Mouse (Mus musculus): ENCODE results near the gene Adgrl3.
"Not testable (repeated sequence)": the region's sequence is repeated elsewhere in the genome, so short reads cannot be mapped to it uniquely, and the experiment has no call there.

The Adgrl3 gene

GRCm38 (mm10) chr5:81405582-81406143, 385.7 kb downstream of the Adgrl3 start:
- DNase-seq (ENCODE audit: low spot score): no peak

- DNase-seq (ENCODE audit: low spot score): no peak
Observed at GRCm38 (mm10) chr5:81417326-81417725, 397.4 kb downstream of the Adgrl3 start.

- DNase-seq (ENCODE audit: low spot score): no peak
Observed at GRCm38 (mm10) chr5:81427393-81427792, 407.5 kb downstream of the Adgrl3 start.

GRCm38 (mm10) chr5:81436375-81436774, 416.4 kb downstream of the Adgrl3 start:
- DNase-seq (ENCODE audit: low spot score): no peak

GRCm38 (mm10) chr5:81442150-81442549, 422.2 kb downstream of the Adgrl3 start:
- DNase-seq (ENCODE audit: low spot score): no peak

- no peak for DNase-seq (ENCODE audit: low spot score)
Observed at GRCm38 (mm10) chr5:81465971-81466370, 446.0 kb downstream of the Adgrl3 start.

- no peak for DNase-seq (ENCODE audit: low spot score)
Observed at GRCm38 (mm10) chr5:81474681-81475080, 454.7 kb downstream of the Adgrl3 start.

GRCm38 (mm10) chr5:81475406-81475805, 455.5 kb downstream of the Adgrl3 start:
- DNase-seq (ENCODE audit: low spot score): no peak

- DNase-seq (ENCODE audit: low spot score): no peak
Observed at GRCm38 (mm10) chr5:81475971-81476606, 456.2 kb downstream of the Adgrl3 start.

- no peak for DNase-seq (ENCODE audit: low spot score)
Observed at GRCm38 (mm10) chr5:81480911-81481310, 461.0 kb downstream of the Adgrl3 start.

GRCm38 (mm10) chr5:81483890-81484289, 464.0 kb downstream of the Adgrl3 start:
- no peak for DNase-seq (ENCODE audit: low spot score)

GRCm38 (mm10) chr5:81501076-81501475, 481.1 kb downstream of the Adgrl3 start:
- no peak for DNase-seq (ENCODE audit: low spot score)

- no peak for DNase-seq (ENCODE audit: low spot score)
Observed at GRCm38 (mm10) chr5:81518720-81519496, 499.0 kb downstream of the Adgrl3 start.

- DNase-seq (ENCODE audit: low spot score): peak; percentile 31
Observed at GRCm38 (mm10) chr5:81519497-81520382, 499.8 kb downstream of the Adgrl3 start.

GRCm38 (mm10) chr5:81522760-81523159, 502.8 kb downstream of the Adgrl3 start:
- no peak for DNase-seq (ENCODE audit: low spot score)

- no peak for DNase-seq (ENCODE audit: low spot score)
Observed at GRCm38 (mm10) chr5:81524532-81524961, 504.6 kb downstream of the Adgrl3 start.

GRCm38 (mm10) chr5:81525326-81525725, 505.4 kb downstream of the Adgrl3 start:
- no peak for DNase-seq (ENCODE audit: low spot score)

GRCm38 (mm10) chr5:81531639-81532038, 511.7 kb downstream of the Adgrl3 start:
- DNase-seq (ENCODE audit: low spot score): no peak

- DNase-seq (ENCODE audit: low spot score): no peak
Observed at GRCm38 (mm10) chr5:81550211-81550610, 530.3 kb downstream of the Adgrl3 start.

- DNase-seq (ENCODE audit: low spot score): not testable (repeated sequence)
Observed at GRCm38 (mm10) chr5:81555149-81555548, 535.2 kb downstream of the Adgrl3 start.

- no peak for DNase-seq (ENCODE audit: low spot score)
Observed at GRCm38 (mm10) chr5:81556008-81556407, 536.1 kb downstream of the Adgrl3 start.

- no peak for DNase-seq (ENCODE audit: low spot score)
Observed at GRCm38 (mm10) chr5:81558965-81559364, 539.0 kb downstream of the Adgrl3 start.

Measured in ovary, postnatal 36 days (tissue).